Mouse (Mus musculus) cerebellum, postnatal 10 days (tissue): ENCODE data around the gene Bcat2.

ENCODE experiments used
- DNase-seq, 2 experiments: peaks; one replicate each; pipeline ENCODE4 v3.0.0; 2021; ENCODE audit warnings: mixed read lengths in 2 of 2

The Bcat2 gene

DNA sequence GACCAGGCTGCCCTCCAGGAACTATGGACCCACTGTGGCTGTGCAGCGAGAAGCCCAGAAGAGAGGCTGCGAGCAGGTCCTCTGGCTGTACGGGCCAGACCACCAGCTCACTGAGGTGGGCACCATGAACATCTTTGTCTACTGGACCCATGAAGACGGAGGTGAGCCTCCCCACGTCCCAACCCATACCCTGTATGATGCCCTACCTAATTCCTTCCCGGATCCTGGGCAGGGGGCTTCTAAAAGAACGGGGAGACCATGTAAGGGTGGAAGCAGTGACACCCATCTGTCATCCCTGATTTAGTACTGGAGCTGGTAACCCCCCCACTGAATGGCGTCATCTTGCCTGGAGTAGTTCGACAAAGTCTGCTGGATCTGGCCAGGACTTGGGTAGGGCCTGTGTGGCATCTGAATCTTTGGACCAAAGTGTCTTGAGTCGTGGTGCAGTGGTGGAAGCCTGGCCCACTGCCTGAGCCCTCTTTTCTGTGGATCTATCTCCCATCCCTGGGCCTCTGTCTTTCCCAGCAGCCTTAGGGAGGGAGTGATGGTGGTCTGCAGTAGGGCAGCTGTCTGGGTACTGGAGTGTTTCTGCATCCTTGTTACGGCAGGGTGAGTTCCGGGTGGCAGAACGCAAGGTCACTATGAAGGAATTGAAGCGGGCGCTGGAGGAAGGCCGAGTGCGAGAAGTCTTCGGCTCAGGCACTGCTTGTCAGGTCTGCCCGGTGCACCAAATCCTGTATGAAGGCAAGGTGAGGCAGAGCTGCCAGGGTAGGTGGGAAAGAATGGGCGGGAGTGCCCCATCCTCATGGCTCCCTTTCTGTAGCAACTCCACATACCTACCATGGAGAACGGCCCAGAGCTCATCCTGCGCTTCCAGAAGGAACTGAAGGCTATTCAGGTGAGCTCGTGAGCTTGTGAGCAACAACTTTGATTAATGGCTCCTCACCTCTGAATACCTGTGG, 18.0 kb downstream of the Bcat2 start:
- no peak for DNase-seq

- peak; percentile 96 to 97 for DNase-seq
Measured at GRCm38 (mm10) chr7:45589173-45589572, 19.2 kb downstream of the Bcat2 start.

GRCm38 (mm10) chr7:45589898-45590297, 19.9 kb downstream of the Bcat2 start:
- DNase-seq, result no peak

- peak in 1 of 2 experiments; percentile 32 for DNase-seq
Measured at GRCm38 (mm10) chr7:45590874-45591273, 20.9 kb downstream of the Bcat2 start.

DNA sequence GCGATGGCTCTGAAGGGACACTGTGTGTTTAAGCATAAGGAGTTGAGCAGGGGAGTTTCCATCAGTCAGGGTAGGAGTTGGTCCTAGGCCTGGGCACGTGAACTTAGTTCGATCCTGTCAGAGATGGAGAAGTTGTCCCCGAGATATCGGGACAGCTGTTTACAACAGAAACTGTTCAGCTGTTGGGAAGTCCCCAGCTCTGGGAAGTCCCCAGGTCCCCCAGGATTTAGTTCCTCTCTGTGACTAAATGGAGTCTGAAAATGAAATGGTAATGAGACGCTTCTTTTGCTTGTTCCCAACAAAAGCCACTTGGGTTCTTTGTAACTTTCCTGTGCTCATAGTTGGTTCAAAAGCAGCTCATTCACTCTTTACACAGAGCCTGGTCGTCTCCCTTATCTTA, 21.9 kb downstream of the Bcat2 start:
- no peak for DNase-seq

GRCm38 (mm10) chr7:45593118-45593815, 23.3 kb downstream of the Bcat2 start:
- DNase-seq, result peak; percentile 76 to 81

GRCm38 (mm10) chr7:45595176-45595575, 25.2 kb downstream of the Bcat2 start:
- no peak for DNase-seq

DNA sequence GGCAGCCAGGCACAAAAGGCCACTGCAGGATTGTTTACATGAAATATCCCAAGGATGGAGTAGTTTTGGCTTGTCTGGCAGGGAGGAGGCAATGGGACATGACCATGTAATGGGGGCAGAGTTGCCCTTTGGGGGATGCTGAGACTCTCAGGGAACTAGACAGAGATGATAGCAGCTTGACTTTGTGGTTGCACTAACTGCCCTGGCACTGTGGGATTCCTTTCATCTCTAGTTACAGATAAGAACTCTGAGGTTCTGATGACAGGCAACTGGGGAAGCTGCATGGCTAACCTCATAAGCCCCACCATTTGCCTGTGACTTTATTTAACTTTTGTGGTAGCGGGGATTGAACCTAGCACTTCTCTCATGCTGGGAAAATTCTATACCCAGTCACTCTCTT, 26.2 kb downstream of the Bcat2 start:
- no peak for DNase-seq

GRCm38 (mm10) chr7:45597013-45597412, 27.1 kb downstream of the Bcat2 start:
- no peak for DNase-seq

DNA sequence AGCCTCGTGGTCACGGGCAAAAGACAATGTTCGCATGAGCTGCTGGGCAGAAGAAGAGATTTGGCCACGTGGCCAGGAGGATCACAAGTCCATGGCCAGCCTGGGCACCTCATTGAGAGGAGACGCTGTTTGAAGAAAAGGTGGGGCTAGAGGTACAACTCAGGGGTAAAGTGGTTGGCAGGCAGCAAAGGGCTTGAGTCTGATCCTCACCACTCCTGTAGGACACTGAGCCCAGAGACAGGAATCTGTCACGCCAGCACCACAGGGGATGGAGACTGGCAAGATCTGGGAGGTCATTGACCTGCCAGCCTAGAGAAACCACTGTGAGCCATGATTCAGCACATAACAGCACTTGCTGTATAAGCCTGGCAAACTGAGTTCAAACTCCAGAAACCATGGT, 27.6 kb downstream of the Bcat2 start:
- peak in 1 of 2 experiments; percentile 35 for DNase-seq

- no peak for DNase-seq
Measured at GRCm38 (mm10) chr7:45598960-45599879, 29.3 kb downstream of the Bcat2 start.

GRCm38 (mm10) chr7:45605704-45606289, 35.8 kb downstream of the Bcat2 start:
- no peak for DNase-seq

DNA sequence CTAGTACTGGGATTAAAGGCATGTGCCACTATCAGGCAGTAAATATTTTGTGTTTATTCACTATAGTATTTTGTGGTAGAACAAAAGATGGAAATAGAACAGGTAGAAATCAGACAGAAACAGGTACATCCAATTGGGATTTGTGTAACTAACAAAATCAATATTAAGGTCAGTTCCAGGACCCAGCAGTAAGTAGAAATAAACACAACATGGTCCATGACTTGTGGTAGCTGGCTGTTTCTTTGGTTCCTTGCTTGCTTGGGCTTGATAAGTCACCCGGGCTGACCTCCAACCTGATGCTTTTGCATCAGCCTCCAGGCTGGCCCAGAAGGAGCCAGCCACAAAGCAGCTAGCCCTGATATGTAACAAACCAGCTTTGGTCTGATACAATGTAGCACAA, 39.6 kb downstream of the Bcat2 start:
- no peak for DNase-seq

GRCm38 (mm10) chr7:45616277-45616676, 46.3 kb downstream of the Bcat2 start:
- DNase-seq, result peak in 1 of 2 experiments; percentile 27

- DNase-seq, result peak in 1 of 2 experiments; percentile 37
Measured at GRCm38 (mm10) chr7:45617042-45617695, 47.2 kb downstream of the Bcat2 start, which contains the start of gene Fut1. Fut1 (plus strand) TSS chr7:45617289.

DNA sequence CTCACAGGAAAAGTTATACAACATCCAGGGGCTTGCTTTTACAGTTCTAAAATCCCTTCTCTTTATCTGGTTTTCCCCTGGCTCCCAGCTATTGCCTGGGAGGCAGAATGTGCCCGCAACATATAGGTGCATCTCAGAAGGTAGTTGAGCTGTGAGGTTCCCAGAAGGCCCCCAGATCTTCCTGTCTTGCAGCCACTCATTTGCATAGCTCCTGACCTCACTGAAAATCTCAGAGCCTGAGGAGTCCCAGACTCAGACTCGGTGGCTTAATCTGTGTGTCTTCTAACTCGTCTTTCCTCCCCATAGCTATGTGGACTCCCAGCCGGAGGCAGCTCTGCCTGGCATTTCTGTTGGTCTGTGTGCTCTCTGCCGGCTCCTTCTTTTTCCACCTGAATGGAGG, 48.4 kb downstream of the Bcat2 start:
- DNase-seq, result no peak

DNA sequence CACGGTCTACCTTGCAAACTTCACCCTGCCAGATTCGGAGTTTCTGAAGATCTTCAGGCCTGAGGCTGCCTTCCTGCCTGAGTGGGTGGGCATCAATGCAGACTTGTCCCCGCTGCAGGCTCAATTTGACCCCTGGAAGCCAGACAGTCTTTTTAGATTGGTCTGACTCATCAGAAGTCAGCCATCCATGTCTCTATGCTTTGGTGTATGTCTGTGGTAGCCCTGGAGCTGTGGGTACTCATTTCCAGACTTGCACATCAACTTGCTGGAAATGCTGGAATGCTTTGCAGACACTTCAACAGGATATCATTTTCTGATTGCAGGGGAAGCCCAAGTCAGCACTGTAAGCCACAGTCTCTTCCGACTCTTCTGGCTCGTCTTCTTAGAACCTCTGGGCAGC, 49.6 kb downstream of the Bcat2 start:
- DNase-seq, result no peak

- peak; percentile 48 to 51 for DNase-seq
Measured at GRCm38 (mm10) chr7:45621443-45621842, 51.5 kb downstream of the Bcat2 start, which contains the start of gene Izumo1. Izumo1 (plus strand) TSS chr7:45621811.

DNA sequence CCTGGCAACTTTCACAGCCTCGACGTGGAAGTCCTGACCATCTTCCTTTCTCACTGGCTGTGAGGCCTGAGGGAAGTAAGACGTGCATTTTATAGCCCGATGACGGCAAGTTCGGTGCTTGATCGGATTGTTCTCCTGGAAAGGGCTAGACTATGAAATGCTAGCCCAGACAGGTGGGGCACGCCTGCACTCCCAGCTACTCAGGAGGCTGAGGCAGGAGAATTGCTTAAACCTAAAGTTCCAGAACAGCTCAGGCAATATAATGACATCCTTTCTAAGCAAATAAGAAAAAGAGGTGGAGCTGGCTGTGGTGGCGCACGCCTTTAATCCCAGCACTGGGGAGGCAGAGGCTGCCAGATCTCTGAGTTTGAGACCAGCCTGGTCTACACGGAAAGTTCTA, 53.6 kb downstream of the Bcat2 start:
- no peak for DNase-seq

DNA sequence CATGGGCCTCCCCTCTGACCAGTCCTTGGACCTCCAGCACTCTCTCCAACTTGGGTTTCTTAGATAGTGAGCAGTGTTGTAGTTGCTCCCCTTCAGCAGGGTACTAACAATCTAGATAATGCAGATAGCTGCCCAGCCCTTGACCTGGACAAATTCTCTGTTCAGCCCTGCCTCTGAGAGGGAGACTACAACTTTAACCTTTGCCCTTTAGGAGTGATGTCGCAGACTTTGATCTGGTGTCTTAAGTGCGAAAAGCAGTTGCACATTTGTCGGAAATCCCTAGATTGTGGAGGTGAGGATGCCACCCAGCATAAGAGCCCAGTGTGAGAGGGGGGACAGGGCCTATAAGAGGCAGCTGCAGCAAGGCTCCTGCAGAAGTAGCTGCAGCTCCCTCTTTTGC, 54.8 kb downstream of the Bcat2 start:
- DNase-seq, result no peak

DNA sequence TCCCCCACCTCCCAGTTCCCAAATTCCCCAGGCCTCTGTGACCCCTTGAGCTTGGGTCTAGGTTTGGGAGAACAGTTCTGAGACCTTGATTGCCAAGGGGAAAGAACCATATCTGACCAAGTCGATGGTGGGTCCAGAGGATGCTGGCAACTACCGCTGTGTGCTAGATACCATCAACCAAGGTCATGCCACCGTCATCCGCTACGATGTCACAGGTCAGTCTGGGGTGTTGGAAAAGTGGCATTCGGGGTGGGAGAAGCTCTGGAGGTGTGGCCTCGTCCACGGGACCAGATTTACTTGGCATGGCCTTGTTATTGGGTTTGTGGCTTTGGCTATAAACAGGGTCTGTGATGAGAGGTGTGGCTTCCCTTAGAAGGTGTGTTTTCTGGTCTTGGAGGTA, 55.5 kb downstream of the Bcat2 start:
- no peak for DNase-seq
